Mouse (Mus musculus) cerebellum, adult 11-12 months (tissue): ENCODE measurements around the gene Nt5dc2.

Experiments used
- DNase-seq: peaks from one replicate; pipeline ENCODE4 v3.0.0; 2022

Gene Nt5dc2

DNA sequence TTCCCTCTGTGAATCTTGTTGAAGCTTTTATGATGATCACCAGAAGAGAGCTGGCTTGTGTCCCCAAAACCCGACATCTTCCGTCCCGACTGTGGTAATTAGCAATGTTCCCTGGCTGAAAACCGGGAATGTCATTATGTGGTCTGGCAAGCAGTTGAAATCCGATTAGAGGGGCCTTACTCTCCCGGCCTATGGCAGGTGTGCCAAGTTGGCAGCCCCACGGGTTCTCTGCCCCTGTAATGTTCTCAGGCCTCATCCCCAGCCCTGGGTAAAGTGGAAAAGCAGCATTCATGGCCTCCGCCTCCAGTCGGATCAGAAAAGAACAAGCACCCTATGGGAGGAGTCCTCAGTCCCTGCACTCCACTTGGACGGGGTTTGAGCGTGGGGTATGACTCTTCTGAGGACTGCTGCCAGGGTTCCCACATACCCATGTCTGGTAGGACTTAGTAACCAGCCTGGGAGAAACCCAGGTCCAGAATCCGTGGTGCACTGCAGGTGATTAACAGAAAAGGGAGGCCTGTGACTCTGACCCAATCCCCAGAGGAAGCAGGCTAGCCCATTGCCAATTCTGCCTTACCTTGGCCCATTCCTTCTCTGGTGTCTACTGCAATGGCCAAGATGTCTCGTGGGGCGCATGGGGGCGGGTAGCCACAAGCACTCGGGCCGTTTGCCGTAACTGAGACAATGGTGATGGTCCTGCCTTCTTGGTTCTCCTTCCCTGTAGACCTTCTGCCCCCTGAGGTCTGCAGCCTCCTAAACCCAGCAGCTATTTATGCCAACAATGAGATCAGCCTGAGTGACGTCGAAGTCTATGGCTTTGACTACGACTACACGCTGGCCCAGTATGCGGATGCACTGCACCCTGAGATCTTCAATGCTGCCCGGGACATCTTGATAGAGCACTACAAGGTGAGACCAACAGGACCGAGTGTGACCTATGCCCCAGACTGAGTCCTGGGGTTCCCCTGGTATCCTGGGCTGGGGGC is 3.5 kb downstream of the Nt5dc2 start:
- DNase-seq: peak; percentile 24

DNA sequence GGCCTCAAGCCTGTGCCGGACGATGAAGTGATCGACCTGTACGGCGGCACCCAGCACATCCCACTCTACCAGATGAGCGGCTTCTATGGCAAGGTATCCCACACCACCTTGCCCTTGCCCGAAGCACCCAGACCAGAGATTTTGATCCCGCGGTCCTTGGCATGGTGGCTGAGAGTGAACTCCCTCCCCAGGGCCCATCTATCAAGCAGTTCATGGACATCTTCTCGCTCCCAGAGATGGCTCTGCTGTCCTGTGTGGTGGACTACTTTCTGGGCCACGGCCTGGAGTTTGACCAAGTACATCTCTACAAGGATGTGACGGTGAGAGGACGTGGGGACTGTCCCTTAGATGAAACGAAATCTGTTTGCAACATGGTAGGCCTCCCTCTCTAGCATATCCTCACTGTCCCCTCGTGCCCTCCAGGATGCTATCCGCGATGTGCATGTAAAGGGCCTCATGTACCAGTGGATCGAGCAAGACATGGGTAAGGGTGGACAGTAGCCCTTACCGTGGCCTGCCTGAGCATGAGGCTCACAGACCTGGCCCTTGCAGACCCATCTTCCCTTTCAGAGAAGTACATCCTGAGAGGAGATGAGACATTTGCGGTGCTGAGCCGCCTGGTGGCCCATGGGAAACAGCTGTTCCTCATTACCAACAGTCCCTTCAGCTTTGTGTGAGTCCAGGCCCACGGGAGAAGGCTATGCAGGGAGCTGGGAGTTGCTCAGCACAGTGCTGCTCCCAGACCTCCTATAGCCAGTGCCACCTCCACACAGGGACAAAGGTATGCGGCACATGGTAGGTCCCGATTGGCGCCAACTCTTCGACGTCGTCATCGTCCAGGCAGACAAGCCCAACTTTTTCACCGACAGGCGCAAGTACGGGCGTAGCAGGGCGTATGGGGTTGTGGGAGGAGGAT is 4.9 kb downstream of the Nt5dc2 start:
- peak; percentile 18 for DNase-seq

DNA sequence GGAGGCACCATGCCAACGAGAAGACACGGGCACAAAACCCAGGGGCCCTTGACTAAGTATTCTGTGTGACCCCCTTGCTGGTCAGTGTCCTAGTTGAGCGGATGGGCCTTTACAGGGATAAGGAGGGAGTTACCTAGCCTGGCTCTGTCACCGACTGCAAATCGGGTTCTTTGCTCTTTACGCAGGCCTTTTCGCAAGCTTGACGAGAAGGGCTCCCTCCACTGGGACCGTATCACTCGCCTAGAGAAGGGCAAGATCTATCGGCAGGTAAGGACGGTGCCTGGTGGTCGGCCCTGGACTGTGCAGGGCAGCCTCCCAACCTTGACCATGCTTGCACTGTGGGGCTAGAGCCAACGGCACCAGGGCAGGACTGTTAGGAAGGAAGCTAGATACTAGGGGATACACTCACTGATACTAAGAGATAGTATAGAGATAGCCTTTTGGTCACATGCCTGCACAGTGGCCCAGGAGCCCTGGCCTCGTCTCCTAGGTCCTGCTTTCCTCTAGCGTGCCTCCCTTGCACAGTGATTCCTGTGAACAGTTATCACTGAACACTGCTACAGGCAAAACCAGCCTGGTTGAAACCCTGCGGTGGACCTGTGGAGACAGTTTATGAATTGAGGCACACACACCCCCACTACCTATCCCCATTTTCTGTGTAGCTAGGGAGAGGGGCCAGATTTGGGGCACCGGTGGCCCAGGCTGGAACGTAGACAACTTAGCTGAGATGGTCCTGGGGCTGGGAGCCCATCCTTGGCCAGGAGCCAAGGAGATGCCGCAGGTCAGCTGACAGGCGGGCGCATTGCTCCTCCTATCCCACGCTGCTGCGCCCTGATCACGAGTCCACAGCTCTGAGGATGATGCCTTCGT is 5.8 kb downstream of the Nt5dc2 start:
- DNase-seq: peak; percentile 28

DNA sequence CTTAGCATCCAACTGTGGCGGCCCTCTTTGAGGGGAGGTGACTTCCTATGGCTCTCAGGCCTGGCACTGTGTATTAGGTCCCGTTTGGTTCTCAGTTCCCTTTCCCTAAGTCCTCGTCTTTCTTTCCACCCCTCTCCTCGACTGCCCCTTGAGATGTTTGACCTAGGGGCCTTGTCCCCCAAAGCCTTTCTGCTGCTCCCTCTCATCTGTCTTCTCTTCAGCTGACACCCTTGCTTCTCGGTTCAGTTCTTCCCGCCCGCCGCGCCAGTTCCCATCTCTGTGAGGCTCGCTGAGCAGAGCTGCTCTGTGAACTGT is 6.4 kb downstream of the Nt5dc2 start:
- DNase-seq: peak; percentile 21

DNA sequence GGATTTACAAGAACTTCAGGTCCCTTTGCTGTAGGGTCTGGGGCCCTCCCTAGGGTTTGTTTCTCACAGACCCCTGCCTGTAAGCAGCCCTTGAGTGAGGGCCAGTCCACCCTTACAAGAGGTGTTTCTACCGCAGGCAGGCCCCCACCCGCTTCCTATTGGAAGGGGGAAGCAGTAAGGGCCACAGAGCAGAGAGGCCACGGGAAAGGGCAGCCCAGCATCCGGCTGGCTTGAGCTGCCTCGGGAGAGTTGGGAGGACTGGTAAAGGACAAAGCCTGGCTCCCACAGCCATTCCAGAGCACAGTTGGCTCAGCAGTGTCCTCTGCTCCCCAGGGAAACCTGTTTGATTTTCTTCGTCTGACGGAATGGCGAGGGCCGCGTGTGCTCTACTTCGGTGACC is 6.9 kb downstream of the Nt5dc2 start:
- no peak for DNase-seq

DNA sequence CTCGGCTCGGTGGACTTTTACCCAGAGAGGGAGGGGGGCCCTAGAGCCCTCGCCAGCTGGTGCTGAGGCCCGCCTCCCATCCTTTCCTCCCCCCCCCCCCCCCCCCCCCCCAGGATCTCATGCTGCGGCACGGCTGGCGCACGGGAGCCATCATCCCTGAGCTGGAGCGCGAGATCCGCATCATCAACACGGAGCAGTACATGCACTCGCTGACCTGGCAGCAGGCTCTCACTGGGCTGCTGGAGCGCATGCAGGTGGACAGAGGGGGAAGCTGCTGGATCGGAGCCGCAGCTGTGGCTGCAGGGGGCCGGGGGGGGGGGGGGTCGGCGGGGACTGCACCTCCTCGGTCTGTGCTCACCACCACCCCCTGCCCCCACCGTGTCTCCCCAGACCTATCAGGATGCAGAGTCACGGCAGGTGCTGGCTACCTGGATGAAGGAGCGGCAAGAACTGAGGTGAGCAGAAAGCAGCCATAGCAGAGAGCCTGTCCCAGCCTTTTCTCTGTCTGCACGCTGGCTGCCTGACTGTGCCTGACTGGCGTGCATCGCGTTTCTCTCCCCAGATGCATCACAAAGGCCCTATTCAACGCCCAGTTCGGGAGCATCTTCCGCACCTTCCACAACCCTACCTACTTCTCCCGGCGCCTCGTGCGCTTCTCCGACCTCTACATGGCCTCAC is 7.5 kb downstream of the Nt5dc2 start:
- peak; percentile 57 for DNase-seq

DNA sequence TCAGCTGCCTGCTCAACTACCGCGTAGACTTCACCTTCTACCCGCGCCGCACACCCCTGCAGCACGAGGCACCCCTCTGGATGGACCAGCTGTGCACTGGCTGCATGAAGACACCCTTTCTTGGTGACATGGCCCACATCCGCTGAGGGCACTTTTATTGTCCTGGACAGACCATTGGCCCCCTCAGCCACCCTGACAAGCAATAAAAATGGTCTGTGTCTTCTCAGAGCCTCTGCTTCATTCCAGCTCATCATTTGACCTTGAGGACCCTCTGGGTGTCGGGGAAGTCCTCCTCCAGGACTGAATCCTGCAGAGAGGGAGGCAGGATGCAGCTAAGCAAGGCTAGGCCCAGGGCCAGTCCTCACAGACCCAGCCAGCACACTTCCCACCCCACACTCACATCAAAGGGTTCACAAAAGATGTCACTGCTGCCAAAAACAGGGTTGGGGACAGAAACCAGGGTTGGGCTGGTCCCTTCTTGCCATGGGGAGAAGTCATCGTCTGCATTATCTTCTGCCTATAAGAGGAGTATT is 8.1 kb downstream of the Nt5dc2 start:
- no peak for DNase-seq

DNA sequence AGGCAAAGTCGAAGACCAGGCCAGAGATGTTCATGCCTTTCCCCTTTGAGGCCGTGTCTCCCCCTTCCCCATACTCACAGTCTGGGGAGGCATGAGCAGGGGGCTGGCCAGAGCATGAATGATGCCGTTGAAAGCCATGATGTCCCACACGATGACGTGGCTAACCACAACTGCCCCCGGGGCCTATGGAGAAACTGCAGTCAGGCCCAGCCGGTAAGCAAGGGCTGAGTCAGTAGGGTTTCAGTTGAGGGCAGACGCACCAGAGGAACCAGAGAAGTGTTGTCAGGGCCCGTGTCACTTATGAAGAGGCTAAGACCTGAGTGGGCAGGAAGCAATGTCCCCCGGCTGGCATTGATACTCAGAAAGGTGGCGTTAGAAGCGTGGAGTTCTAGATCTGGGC is 8.8 kb downstream of the Nt5dc2 start:
- DNase-seq: peak; percentile 14

DNA sequence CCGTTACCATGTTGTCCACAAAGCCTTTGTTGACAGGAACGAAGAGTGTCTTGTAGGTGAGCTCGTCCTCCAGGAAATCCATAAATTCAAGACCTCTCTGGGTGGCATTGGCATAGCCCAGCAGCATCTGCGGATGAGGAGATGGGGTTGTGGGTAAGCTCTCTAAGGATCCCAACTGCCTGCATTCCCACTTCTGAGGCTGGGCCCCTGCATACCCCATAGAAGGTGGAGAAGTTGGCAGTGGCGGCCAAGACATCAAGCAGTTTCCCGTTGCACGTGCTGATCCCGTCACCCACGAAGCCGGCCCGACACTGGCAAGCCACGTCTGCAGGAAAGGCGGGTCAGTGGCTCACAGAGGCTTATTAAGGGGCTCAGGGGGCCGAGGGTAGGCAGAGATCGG is 9.3 kb downstream of the Nt5dc2 start:
- peak; percentile 12 for DNase-seq

DNA sequence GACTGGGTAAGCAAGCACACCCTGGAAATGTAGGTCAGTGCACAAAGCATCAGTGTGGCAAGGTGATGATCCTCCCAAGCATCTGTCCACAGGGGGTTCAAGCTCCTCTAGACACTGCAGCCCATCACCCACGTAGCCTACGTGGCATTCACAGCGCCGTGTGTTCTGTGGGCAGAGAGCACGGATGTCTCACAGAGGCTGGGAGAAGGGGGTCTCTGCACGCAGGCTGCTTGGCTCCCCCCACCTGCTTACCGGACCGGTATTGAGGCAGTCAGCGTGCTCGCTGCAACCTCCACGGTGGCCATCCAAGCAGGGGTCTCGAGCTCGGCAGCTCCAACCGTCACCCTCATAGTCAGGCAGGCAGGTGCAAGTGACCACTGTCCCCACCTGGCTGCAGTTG is 10.2 kb downstream of the Nt5dc2 start:
- DNase-seq: peak; percentile 14

DNA sequence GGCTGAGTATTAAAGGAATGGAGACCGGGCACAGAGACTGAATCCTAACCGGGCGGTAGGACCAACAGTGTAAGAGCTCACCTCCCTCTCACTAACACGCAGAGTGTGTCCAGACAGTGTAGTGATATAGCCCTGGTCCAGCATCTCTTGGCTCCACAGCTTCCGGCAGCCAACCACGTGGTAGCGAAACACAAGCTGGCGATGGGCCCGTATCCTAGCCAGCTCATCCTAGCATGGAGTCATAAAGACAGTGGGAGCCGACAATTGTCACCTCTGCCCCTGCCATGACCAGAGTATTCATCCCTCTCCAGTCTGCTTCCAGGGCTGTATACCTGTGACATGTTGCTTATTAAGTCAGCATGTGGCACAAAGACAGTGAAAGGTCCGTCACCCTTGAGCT is 14.8 kb downstream of the Nt5dc2 start:
- no peak for DNase-seq

DNA sequence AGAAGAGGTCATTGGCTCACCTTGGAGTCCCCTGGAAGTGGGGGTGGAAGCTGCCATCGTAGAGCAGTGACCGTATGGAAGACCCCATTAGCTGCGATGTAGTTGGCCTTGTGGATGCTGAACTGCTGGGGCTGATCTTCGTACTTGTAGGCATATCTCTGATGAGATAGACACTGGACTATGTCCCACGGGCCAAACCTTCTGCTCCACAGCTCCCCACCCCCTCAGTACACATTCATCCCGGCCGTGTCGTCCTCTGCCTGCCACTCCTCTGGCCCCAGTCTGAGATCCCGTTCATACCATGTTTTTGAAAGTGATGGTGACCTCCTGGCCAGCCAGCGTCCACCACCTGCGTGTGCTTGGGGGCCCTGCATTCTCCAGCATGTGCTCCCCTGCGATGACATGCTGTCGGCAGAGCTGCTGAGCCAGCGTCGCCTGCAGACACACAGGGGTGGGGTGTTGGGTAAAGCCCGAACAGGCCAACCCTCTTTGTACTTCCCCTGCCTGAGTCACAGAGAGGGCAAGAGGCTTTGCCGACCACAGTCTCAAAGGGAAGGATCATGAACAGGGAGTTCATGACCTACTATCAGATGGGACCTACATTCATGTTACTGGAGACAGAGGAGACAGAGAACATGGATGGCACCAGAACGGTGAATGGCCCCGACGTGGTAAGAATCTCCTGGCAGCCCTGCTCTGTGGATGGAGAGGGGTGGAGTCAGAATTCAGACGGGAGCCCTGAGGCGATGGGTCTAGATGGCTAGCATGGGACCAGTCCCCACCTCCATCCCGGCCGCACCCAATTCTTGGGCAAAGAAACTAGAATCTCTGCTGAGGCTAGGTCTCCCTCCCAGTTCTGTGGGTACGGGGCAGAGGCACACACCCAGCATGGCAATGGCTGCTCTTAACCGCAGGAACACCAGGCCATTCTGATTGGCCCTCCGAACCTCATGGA is 29.6 kb downstream of the Nt5dc2 start:
- DNase-seq: no peak

DNA sequence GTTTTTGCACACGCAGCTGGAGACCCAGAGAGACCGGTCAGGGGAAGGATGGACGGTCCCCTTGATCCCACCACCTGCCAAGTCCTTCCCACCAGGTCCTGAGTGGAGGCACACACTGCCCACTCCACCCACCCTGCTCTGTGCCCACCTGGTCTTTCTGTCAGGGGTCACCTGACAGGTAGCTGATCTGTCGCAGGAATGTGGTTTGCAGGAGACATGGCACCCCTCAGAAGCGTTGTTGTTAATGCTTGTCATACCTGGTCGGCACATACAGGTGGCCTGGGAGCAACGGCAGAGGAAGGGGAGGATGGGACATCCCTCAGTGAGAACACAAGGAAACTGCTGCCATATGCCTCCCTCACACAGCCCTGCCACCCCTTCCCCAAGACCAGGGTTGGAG is 30.3 kb downstream of the Nt5dc2 start:
- no peak for DNase-seq

DNA sequence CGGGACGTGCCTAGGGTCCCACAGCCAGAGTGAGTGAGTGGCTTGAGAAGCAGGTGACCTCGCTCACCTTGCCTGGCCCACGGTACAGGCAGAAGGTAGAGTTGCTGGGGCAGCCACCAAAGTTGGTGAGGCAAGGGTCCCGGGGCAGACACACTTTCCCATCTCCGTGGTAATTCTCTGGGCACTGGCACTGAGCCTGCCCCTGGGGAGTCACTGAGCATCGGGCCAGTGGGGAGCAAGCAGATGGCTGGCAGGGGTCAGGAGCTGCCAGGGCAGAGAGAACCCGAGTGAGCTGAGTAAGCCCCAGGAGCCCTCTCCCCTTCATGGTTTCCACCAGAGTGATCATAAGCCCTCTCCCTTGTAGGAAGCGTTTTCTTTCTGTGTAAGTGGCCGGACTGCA is 30.8 kb downstream of the Nt5dc2 start:
- DNase-seq: no peak

DNA sequence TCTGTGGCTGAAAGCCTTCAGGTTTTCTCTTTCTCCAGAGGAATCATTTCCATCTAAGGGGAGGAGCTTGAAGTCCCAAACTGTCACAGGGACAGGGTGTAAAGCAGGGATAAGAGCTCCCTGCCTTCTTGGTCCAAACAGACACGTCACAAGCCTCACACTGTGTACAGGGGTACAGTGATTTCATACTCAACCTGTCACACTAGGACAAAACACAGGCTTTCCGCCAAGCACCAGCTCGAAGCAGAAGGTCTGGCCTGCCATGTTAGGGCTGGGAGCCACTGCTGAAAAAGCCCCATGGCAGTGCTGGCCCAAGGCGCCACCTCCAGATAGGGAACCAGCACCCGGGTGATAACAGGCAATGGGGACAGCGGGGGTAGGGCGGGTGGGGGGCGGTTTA is 33.2 kb downstream of the Nt5dc2 start:
- peak; percentile 88 for DNase-seq

DNA sequence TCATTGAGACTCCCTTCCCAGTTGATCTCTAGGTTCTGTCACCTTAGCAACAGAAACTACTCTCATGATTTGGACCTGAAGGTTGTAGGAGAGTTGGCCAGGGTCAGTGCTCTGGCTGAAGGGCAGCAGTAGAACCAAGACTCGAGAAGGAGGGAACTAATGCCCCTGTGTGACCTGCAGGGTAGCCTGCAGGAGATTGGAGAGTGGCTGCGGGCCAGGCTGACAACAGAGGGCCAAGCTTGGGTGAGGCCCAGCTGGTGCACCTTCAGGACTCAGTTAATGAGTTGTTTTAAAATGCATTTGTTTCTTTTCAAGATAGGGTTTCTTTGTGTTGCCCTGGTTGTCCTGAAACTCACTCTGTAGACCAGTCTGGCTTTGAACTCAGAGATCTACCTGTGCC is 34.2 kb downstream of the Nt5dc2 start:
- peak; percentile 58 for DNase-seq

DNA sequence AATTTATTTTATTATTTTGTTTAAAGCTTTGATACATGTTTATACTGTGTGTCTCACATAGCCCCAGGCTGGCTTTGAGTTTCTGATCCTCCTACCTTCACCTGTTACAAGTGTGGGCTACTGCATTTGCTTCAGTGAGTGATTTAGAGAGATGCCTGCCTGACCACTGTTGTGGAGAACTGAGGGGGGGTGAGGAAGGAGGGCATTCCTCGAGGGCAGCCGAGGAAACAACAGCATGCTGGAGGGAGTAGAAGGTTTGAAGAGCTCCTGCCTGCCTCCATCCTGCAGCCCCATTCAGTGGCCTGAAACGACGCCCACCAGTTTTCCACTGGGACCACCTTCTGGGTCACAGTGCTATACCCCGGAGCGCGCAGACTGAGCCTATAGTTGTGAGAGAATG is 34.6 kb downstream of the Nt5dc2 start:
- no peak for DNase-seq

DNA sequence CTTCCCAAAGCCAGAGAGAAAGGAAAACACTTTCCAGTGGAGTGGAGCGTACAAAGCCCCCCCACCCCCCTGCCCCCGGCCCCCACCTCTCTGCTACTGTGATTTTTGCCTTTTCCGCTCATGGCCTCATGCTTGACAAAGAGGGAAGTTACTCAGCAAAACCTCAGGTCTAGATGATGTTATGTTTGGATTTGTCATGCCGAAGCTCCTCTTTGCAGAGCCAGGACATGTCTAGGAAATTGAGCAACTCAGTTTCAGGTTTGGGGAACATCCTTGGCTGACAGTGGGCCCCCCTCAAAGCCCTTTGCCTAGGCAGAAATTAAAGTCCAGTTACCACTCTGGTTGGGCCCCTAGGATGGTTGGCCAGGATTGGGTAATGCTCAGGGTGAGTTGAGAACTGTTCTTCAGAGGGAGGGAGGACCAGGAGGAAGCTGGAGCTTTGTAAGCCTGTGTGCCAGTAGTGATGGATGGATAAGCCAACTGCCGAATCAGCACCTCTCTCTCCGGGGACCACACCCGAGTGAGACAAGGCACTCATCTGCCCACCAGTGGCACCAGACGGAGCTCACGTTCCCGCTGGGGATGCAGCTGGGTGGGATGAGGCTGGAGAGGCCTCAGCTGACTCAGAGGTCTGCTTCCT is 35.3 kb downstream of the Nt5dc2 start:
- DNase-seq: no peak

DNA sequence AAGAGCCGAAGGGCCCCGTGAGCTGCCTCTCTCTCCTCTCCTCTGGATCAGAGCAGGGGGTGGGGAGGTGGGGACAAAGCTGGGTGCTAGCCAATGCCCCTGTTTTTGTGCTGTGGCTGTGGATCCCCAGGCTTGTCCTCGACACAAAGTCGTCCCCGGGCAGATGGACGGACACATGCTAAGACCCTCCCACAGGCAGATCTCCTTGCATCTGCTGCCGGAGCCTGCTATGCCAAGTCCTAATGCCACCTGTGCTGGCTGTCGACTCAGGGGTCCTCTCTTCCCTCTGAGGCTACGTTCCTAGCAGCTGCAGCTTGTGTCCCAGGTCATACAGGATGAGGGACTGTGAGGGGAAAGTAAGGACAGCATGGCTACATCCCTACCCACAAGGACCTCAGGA is 36.0 kb downstream of the Nt5dc2 start:
- DNase-seq: peak; percentile 49

DNA sequence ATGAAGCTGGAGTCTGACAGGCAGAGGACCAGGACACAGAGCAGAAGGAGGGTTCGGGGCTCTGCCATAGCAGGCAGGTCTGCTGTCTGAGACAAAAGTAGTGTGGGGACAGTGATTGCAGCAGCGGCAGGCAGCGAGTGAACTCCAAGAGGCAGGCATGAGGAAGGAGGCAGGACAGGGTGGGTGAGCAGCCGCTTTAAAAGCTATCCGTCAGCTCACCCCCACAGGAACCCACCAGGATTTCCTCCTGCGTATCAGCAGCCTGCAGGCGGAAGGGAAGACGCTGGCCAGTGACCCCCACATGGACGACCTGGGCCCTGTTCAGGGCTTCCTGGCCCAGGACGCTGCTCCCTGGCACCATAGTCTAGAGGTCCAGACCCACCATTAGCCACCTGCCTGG is 37.6 kb downstream of the Nt5dc2 start, which contains the start of gene Stab1:
Stab1 (minus strand) TSS at position 217 of the 400 bp plus-strand sequence.
- DNase-seq: no peak
